Mouse (Mus musculus): Measurements from ENCODE around the gene Pde6g. TPM values are rescaled to one million over a fixed set of nuclear protein-coding genes. Genes with fewer than 3 reads are reported as not detected.
A peak's percentile ranks its signal among the peaks of the same experiment; 100 is the strongest.

Pde6g gene
- total and polyA plus RNA-seq, 2 experiments = 0.46 to 1.8 TPM

DNA sequence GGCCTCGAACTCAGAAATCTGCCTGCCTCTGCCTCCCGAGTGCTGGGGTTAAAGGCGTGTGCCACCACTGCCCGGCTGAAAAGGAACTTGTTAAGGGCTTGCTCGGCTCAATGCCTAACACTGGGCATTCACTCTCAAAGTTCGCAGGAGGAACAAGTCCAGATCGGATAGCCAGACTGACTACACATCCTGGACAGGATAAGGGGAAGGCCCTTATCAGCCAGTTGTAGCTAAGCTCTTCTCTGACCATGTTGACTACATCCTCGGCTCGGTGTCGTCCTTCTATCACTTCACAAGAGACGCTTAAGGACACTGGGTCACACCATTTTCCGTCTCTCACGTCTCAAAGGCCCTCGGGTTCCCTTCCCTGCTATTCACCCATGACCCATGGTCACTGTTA lies 4.1 kb upstream of the Pde6g start:
- Histone ChIP-seq H3K9ac (ENCODE audit: low read depth, low read length) (peak overlapping the region; percentile 88), H3K27me3 (ENCODE audit: control insufficient read depth, insufficient read depth, low read length) (no peaks in the 10 kb centered on the region), H3K36me3 (ENCODE audit: control insufficient read depth, insufficient read depth, low read length) (no peaks in the 10 kb centered on the region), H3K4me3 (ENCODE audit: insufficient read depth, low read depth, low read length) (peak overlapping the region; percentile 76), H3K79me2 (ENCODE audit: control insufficient read depth, insufficient read depth, low read length) (0 out of 2 replicates have a peak, but pooled peaks cover 6% of the 10 kb centered on the region), H3K27ac (replicated peaks; ENCODE audit: insufficient read depth, low read depth, low read length) (peak overlapping the region; percentile 74), H3K4me1 (ENCODE audit: control insufficient read depth, insufficient read depth, low read length) (peaks cover 4% of the 10 kb centered on the region; the same call in 1 of the 2 replicates)
- WGBS = 5% methylated on average over 14 of the region's 14 CpGs
- TF ChIP-seq CTCF (IDR thresholded peaks at IDR 0.05; ENCODE audit: low read depth, low read length) (no peak), POLR2A (IDR thresholded peaks at IDR 0.05; ENCODE audit: extremely low read depth, insufficient read depth, low read length) (no peak)
- DNase-seq (ENCODE audit: extremely low read depth, low read depth, low spot score) = peak; percentile 66

GRCm38 (mm10) chr11:120455413-120455812 lies 2.1 kb upstream of the Pde6g start:
- H3K4me3 ChIP-seq (ENCODE audit: insufficient read depth, low read depth, low read length) = no peak overlapping the region
- H3K79me2 ChIP-seq (ENCODE audit: control insufficient read depth, insufficient read depth, low read length) = 0 out of 2 replicates have a peak, but pooled peaks cover 6% of the 10 kb centered on the region
- DNase-seq (ENCODE audit: extremely low read depth, low read depth, low spot score) = no peak
- H3K27me3 ChIP-seq (ENCODE audit: control insufficient read depth, insufficient read depth, low read length) = no peaks in the 10 kb centered on the region
- TF ChIP-seq POLR2A (IDR thresholded peaks at IDR 0.05; ENCODE audit: extremely low read depth, insufficient read depth, low read length) (no peak), CTCF (IDR thresholded peaks at IDR 0.05; ENCODE audit: low read depth, low read length) (no peak)
- H3K9ac ChIP-seq (ENCODE audit: low read depth, low read length) = no peak overlapping the region
- H3K27ac ChIP-seq (replicated peaks; ENCODE audit: insufficient read depth, low read depth, low read length) = no peak overlapping the region
- 97% methylated on average over 7 of the region's 7 CpGs for WGBS
- peaks cover 4% of the 10 kb centered on the region; the same call in 1 of the 2 replicates for H3K4me1 ChIP-seq (ENCODE audit: control insufficient read depth, insufficient read depth, low read length)
- H3K36me3 ChIP-seq (ENCODE audit: control insufficient read depth, insufficient read depth, low read length) = no peaks in the 10 kb centered on the region

DNA sequence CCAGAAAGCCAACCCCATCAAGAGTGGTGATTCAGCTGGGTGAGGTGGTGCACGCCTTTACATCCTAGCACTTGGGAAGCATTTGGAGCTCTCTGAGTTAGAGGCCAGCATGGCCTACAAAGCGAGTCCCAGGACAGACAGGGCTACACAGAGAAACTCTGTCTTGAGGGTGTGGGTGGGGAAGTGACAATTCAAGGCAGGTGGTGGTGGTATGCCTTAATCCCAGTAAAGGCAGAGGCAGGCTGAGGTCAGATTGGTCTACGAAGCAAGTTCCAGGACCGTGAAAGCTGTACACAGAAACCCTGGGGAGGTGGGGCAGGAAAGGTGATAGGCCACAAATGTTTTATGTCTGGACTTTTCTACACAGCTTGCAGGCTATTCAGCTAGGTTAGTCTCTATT lies 1.7 kb upstream of the Pde6g start:
- 0 out of 2 replicates have a peak, but pooled peaks cover 6% of the 10 kb centered on the region for H3K79me2 ChIP-seq (ENCODE audit: control insufficient read depth, insufficient read depth, low read length)
- H3K9ac ChIP-seq (ENCODE audit: low read depth, low read length) = no peak overlapping the region
- no peak for DNase-seq (ENCODE audit: extremely low read depth, low read depth, low spot score)
- TF ChIP-seq CTCF (IDR thresholded peaks at IDR 0.05; ENCODE audit: low read depth, low read length) (no peak), POLR2A (IDR thresholded peaks at IDR 0.05; ENCODE audit: extremely low read depth, insufficient read depth, low read length) (no peak)
- WGBS = 94% methylated on average over 4 of the region's 4 CpGs
- no peaks in the 10 kb centered on the region for H3K27me3 ChIP-seq (ENCODE audit: control insufficient read depth, insufficient read depth, low read length)
- peaks cover 4% of the 10 kb centered on the region; the same call in 1 of the 2 replicates for H3K4me1 ChIP-seq (ENCODE audit: control insufficient read depth, insufficient read depth, low read length)
- no peaks in the 10 kb centered on the region for H3K36me3 ChIP-seq (ENCODE audit: control insufficient read depth, insufficient read depth, low read length)
- H3K27ac ChIP-seq (replicated peaks; ENCODE audit: insufficient read depth, low read depth, low read length) = no peak overlapping the region
- H3K4me3 ChIP-seq (ENCODE audit: insufficient read depth, low read depth, low read length) = no peak overlapping the region

DNA sequence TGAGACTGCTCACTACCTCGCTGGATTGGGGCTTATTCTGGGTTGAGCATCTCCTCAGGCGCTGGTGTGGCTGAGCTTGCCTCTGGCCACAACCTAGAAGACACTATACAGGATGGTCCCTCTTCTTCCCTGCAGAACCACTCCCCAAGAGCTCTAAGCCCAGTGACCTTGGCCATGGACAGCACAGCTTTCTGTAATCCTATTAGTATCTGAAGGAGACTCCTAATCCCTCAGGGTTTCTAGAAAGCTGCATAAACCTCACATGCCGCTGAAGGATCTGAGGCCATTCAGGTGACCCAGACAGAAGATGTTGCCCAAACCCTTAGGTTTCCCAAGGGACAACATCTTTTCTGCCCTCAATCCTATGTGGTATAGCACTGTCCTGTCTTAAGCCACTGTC lies 1.1 kb downstream of the Pde6g start:
- Histone ChIP-seq H3K27ac (replicated peaks; ENCODE audit: insufficient read depth, low read depth, low read length) (no peak overlapping the region), H3K9ac (ENCODE audit: low read depth, low read length) (no peak overlapping the region), H3K4me1 (ENCODE audit: control insufficient read depth, insufficient read depth, low read length) (no peaks in the 10 kb centered on the region), H3K79me2 (ENCODE audit: control insufficient read depth, insufficient read depth, low read length) (no peaks in the 10 kb centered on the region), H3K27me3 (ENCODE audit: control insufficient read depth, insufficient read depth, low read length) (no peaks in the 10 kb centered on the region), H3K4me3 (ENCODE audit: insufficient read depth, low read depth, low read length) (no peak overlapping the region), H3K36me3 (ENCODE audit: control insufficient read depth, insufficient read depth, low read length) (no peaks in the 10 kb centered on the region)
- DNase-seq (ENCODE audit: extremely low read depth, low read depth, low spot score) = no peak
- TF ChIP-seq POLR2A (IDR thresholded peaks at IDR 0.05; ENCODE audit: extremely low read depth, insufficient read depth, low read length) (no peak), CTCF (IDR thresholded peaks at IDR 0.05; ENCODE audit: low read depth, low read length) (no peak)
- 83% methylated on average over 3 of the region's 3 CpGs for WGBS

DNA sequence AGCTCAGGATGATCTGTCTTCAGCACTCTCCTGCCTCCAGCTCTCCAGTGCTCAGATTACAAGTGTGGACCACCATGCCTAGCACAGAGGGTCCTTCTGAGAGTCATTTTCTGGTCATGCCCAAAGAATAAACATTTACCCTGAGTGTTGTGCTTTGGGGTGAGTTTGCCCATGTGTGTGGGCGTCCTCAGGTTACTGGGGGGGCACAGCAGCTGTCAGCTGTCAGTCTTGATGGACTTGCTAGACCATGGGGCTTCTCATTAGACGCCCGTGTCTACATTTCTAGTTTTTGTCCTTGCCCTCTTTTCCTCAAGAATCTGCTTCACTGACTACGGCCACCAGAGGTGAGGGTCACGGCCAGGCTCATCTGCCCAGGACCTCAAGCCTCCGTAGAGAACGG lies 6.1 kb downstream of the Pde6g start:
- Histone ChIP-seq H3K4me3 (ENCODE audit: insufficient read depth, low read depth, low read length) (no peak overlapping the region), H3K4me1 (ENCODE audit: control insufficient read depth, insufficient read depth, low read length) (peaks cover 9% of the 10 kb centered on the region), H3K9ac (ENCODE audit: low read depth, low read length) (no peak overlapping the region), H3K27ac (replicated peaks; ENCODE audit: insufficient read depth, low read depth, low read length) (no peak overlapping the region), H3K36me3 (ENCODE audit: control insufficient read depth, insufficient read depth, low read length) (no peaks in the 10 kb centered on the region), H3K27me3 (ENCODE audit: control insufficient read depth, insufficient read depth, low read length) (no peaks in the 10 kb centered on the region), H3K79me2 (ENCODE audit: control insufficient read depth, insufficient read depth, low read length) (no peaks in the 10 kb centered on the region)
- DNase-seq (ENCODE audit: extremely low read depth, low read depth, low spot score) = no peak
- TF ChIP-seq CTCF (IDR thresholded peaks at IDR 0.05; ENCODE audit: low read depth, low read length) (no peak), POLR2A (IDR thresholded peaks at IDR 0.05; ENCODE audit: extremely low read depth, insufficient read depth, low read length) (no peak)
- 92% methylated on average over 7 of the region's 7 CpGs for WGBS

DNA sequence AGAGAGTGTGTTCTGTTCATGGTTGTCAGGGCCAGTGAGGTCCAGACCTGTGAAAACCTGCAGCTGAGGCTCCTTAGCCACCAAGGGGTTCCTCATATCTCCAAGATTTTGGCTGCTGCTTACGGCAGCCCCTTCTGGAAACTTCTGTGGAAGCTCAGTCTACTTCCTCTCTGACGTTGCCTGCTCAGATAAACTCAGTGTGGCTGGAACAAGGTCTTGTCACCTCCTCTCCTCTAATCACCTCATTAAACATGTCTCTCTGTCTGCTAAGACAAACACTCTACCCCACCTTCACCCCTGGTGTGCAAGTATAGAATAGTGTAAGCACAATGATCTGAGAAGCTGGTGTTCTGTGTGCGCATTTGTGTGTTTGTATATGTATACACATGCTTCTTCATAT lies 7.8 kb downstream of the Pde6g start:
- Histone ChIP-seq H3K79me2 (ENCODE audit: control insufficient read depth, insufficient read depth, low read length) (no peaks in the 10 kb centered on the region), H3K27me3 (ENCODE audit: control insufficient read depth, insufficient read depth, low read length) (no peaks in the 10 kb centered on the region), H3K36me3 (ENCODE audit: control insufficient read depth, insufficient read depth, low read length) (no peaks in the 10 kb centered on the region), H3K4me1 (ENCODE audit: control insufficient read depth, insufficient read depth, low read length) (peaks cover 9% of the 10 kb centered on the region), H3K4me3 (ENCODE audit: insufficient read depth, low read depth, low read length) (no peak overlapping the region), H3K27ac (replicated peaks; ENCODE audit: insufficient read depth, low read depth, low read length) (no peak overlapping the region), H3K9ac (ENCODE audit: low read depth, low read length) (no peak overlapping the region)
- 82% methylated on average over 3 of the region's 3 CpGs for WGBS
- DNase-seq (ENCODE audit: extremely low read depth, low read depth, low spot score) = no peak
- TF ChIP-seq CTCF (IDR thresholded peaks at IDR 0.05; ENCODE audit: low read depth, low read length) = no peak
- no peak for TF ChIP-seq POLR2A (IDR thresholded peaks at IDR 0.05; ENCODE audit: extremely low read depth, insufficient read depth, low read length)

All from liver, adult 2 months (tissue).